Mouse (Mus musculus) forebrain, embryonic 10.5 days (tissue): ENCODE results near the gene Gm9903. TPM values are rescaled to one million over a fixed set of nuclear protein-coding genes. Genes with fewer than 3 reads are reported as not detected.

Experiments
- polyA plus RNA-seq: library from polyadenylated mRNA; unstranded; fragments of >200 nt; fragmentation: Nextera tagmentation; extraction: Ambion mirVana; gene quantifications from 2 replicates; pipeline ENCODE4 v1.2.1, GENCODE M21; 2016

Gene Gm9903
- polyA plus RNA-seq, 1 experiment from 2014 or later = 0.41 TPM

Other genes starting within 250 kb of the Gm9903 start
- gene Nkx1-1, start 195.9 kb upstream of the Gm9903 start, polyA plus RNA-seq = not detected in 2 replicates
- gene Fam53a, start 290 bp upstream of the Gm9903 start, polyA plus RNA-seq = 70.0 and 73.0 TPM in 2 replicates
- gene Slbp, start 22.6 kb downstream of the Gm9903 start, polyA plus RNA-seq = 335 and 357 TPM in 2 replicates
- 349 TPM in 2 replicates for gene Tacc3, start 28.2 kb downstream of the Gm9903 start, polyA plus RNA-seq
- gene Tmem129, start 28.5 kb downstream of the Gm9903 start, polyA plus RNA-seq = 38.0 and 39.5 TPM in 2 replicates
- 33.4 and 39.1 TPM in 2 replicates for gene Fgfr3, start 91.7 kb downstream of the Gm9903 start, polyA plus RNA-seq
- 57.8 and 59.2 TPM in 2 replicates for gene Letm1, start 152.9 kb downstream of the Gm9903 start, polyA plus RNA-seq
- 105 and 108 TPM in 2 replicates for gene Nsd2, start 190.8 kb downstream of the Gm9903 start, polyA plus RNA-seq